Mouse (Mus musculus): ENCODE results near the gene Lyg1. TPM values are rescaled to one million over a fixed set of nuclear protein-coding genes. Genes with fewer than 3 reads are reported as not detected.
A peak's percentile ranks its signal among the peaks of the same experiment; 100 is the strongest.
"Not testable (repeated sequence)": the region's sequence is repeated elsewhere in the genome, so short reads cannot be mapped to it uniquely, and the experiment has no call there.

Gene Lyg1
- total RNA-seq (2015; ENCODE audit: low replicate concordance) (not detected in 2 replicates), total RNA-seq (2017; ENCODE audit: low replicate concordance) (not detected in 2 replicates)

- no peak for ATAC-seq (replicated peaks; ENCODE audit: low FRiP score, poor library complexity, severe bottlenecking)
Observed at GRCm38 (mm10) chr1:37957659-37958058, at the start of gene Lyg1. Lyg1 (minus strand) TSS chr1:37957759.

- no peak for ATAC-seq (replicated peaks; ENCODE audit: low FRiP score, poor library complexity, severe bottlenecking)
Observed at GRCm38 (mm10) chr1:38006741-38007140, 49.2 kb upstream of the Lyg1 start.

GRCm38 (mm10) chr1:38003046-38003445, 45.5 kb upstream of the Lyg1 start:
- no peak for ATAC-seq (replicated peaks; ENCODE audit: low FRiP score, poor library complexity, severe bottlenecking)

GRCm38 (mm10) chr1:38001956-38002355, 44.4 kb upstream of the Lyg1 start:
- ATAC-seq (replicated peaks; ENCODE audit: low FRiP score, poor library complexity, severe bottlenecking), result no peak

- ATAC-seq (replicated peaks; ENCODE audit: low FRiP score, poor library complexity, severe bottlenecking), result no peak
Observed at GRCm38 (mm10) chr1:38000844-38001243, 43.3 kb upstream of the Lyg1 start.

GRCm38 (mm10) chr1:37999552-37999951, 42.0 kb upstream of the Lyg1 start:
- no peak for ATAC-seq (replicated peaks; ENCODE audit: low FRiP score, poor library complexity, severe bottlenecking)

- peak; percentile 39 for ATAC-seq (replicated peaks; ENCODE audit: low FRiP score, poor library complexity, severe bottlenecking)
Observed at GRCm38 (mm10) chr1:37998371-37999199, 41.0 kb upstream of the Lyg1 start.

GRCm38 (mm10) chr1:37997867-37998266, 40.3 kb upstream of the Lyg1 start, which contains the start of the genes Txndc9 and Eif5b:
Txndc9 (minus strand) TSS chr1:37997893.
Eif5b (plus strand) TSS chr1:37998010.
- ATAC-seq (replicated peaks; ENCODE audit: low FRiP score, poor library complexity, severe bottlenecking), result peak; percentile 79

- ATAC-seq (replicated peaks; ENCODE audit: low FRiP score, poor library complexity, severe bottlenecking), result peak; percentile 89
Observed at GRCm38 (mm10) chr1:37996877-37997484, 39.4 kb upstream of the Lyg1 start.

GRCm38 (mm10) chr1:37996226-37996625, 38.7 kb upstream of the Lyg1 start:
- no peak for ATAC-seq (replicated peaks; ENCODE audit: low FRiP score, poor library complexity, severe bottlenecking)

GRCm38 (mm10) chr1:37987856-37988255, 30.3 kb upstream of the Lyg1 start:
- ATAC-seq (replicated peaks; ENCODE audit: low FRiP score, poor library complexity, severe bottlenecking), result no peak

GRCm38 (mm10) chr1:37985764-37986323, 28.3 kb upstream of the Lyg1 start:
- no peak for ATAC-seq (replicated peaks; ENCODE audit: low FRiP score, poor library complexity, severe bottlenecking)

GRCm38 (mm10) chr1:37984326-37984725, 26.8 kb upstream of the Lyg1 start:
- ATAC-seq (replicated peaks; ENCODE audit: low FRiP score, poor library complexity, severe bottlenecking), result no peak

- no peak for ATAC-seq (replicated peaks; ENCODE audit: low FRiP score, poor library complexity, severe bottlenecking)
Observed at GRCm38 (mm10) chr1:37977303-37977702, 19.7 kb upstream of the Lyg1 start.

- ATAC-seq (replicated peaks; ENCODE audit: low FRiP score, poor library complexity, severe bottlenecking), result not testable (repeated sequence)
Observed at GRCm38 (mm10) chr1:37976666-37977065, 19.1 kb upstream of the Lyg1 start.

- no peak for ATAC-seq (replicated peaks; ENCODE audit: low FRiP score, poor library complexity, severe bottlenecking)
Observed at GRCm38 (mm10) chr1:37971520-37971919, 14.0 kb upstream of the Lyg1 start.

- no peak for ATAC-seq (replicated peaks; ENCODE audit: low FRiP score, poor library complexity, severe bottlenecking)
Observed at GRCm38 (mm10) chr1:37968746-37969145, 11.2 kb upstream of the Lyg1 start.

GRCm38 (mm10) chr1:37965571-37965970, 8.0 kb upstream of the Lyg1 start:
- ATAC-seq (replicated peaks; ENCODE audit: low FRiP score, poor library complexity, severe bottlenecking), result no peak

GRCm38 (mm10) chr1:37959486-37959885, 1.9 kb upstream of the Lyg1 start:
- no peak for ATAC-seq (replicated peaks; ENCODE audit: low FRiP score, poor library complexity, severe bottlenecking)

GRCm38 (mm10) chr1:37958516-37958915, 957 bp upstream of the Lyg1 start:
- no peak for ATAC-seq (replicated peaks; ENCODE audit: low FRiP score, poor library complexity, severe bottlenecking)

Measured in erythroid progenitor cell, adult 5-6 weeks (primary cell).